Mouse (Mus musculus) MEL (cell line): ENCODE measurements around the gene Gm43064. TPM values are rescaled to one million over a fixed set of nuclear protein-coding genes. Genes with fewer than 3 reads are reported as not detected.
"Not testable (repeated sequence)": the region's sequence is repeated elsewhere in the genome, so short reads cannot be mapped to it uniquely, and the experiment has no call there.

Experiments used
- DNase-seq: peaks from one replicate; pipeline ENCODE4 v3.0.0; 2011; ENCODE audit warnings: low read depth, low spot score
- H3K27ac ChIP-seq: 2 replicates; pipeline ENCODE4 v1.5.1; 2012; ENCODE audit warnings: low read depth, mild to moderate bottlenecking, control low read depth, low read length, moderate library complexity; ENCODE audit not compliant: control insufficient read depth
- H3K27me3 ChIP-seq, 2 experiments: fragments of 150-350 bp in 1 of 2; sonication (generic) in 1 of 2; 2 replicates each; pipeline ENCODE4 v1.6.1; 2012; ENCODE audit warnings: low read length in 2 of 2, mild to moderate bottlenecking in 2 of 2, improper control_type of control experiment in 1 of 2, moderate library complexity in 1 of 2; ENCODE audit not compliant: insufficient read depth in 2 of 2, control insufficient read depth in 1 of 2
- H3K36me3 ChIP-seq, 2 experiments: 2 replicates each; pipeline ENCODE4 v1.6.1; 2012 to 2014; ENCODE audit warnings: low read length in 2 of 2, improper control_type of control experiment in 1 of 2, inconsistent platforms in 1 of 2, mild to moderate bottlenecking in 1 of 2; ENCODE audit not compliant: insufficient read depth in 2 of 2, control insufficient read depth in 1 of 2
- H3K4me1 ChIP-seq, 2 experiments: fragments of 150-350 bp in 1 of 2; sonication (generic) in 1 of 2; 2 replicates each; pipeline ENCODE4 v1.6.1; 2012; ENCODE audit warnings: low read length in 2 of 2, improper control_type of control experiment in 1 of 2, mild to moderate bottlenecking in 1 of 2; ENCODE audit not compliant: insufficient read depth in 2 of 2, control insufficient read depth in 1 of 2
- H3K4me3 ChIP-seq, 2 experiments: fragments of 150-350 bp in 1 of 2; sonication (generic) in 1 of 2; 2 replicates each; pipeline ENCODE4 v1.5.1; 2012; ENCODE audit warnings: low read depth in 2 of 2, low read length in 2 of 2, mild to moderate bottlenecking in 2 of 2, moderate library complexity in 2 of 2, control low read depth in 1 of 2, improper control_type of control experiment in 1 of 2; ENCODE audit not compliant: control insufficient read depth in 1 of 2, insufficient read depth in 1 of 2
- H3K79me2 ChIP-seq: 2 replicates; pipeline ENCODE4 v1.6.1; 2012; ENCODE audit warnings: mild to moderate bottlenecking, low read length, moderate library complexity; ENCODE audit not compliant: control insufficient read depth, poor library complexity, insufficient read depth
- H3K9ac ChIP-seq: 2 replicates; pipeline ENCODE4 v1.6.1; 2012; ENCODE audit warnings: low read depth, mild to moderate bottlenecking, control low read depth, low read length, moderate library complexity; ENCODE audit not compliant: control insufficient read depth, poor library complexity, severe bottlenecking
- H3K9me3 ChIP-seq: fragments of 150-350 bp; sonication (generic); replicated peaks from 2 replicates; pipeline ENCODE4 v1.6.1; 2012; ENCODE audit warnings: mild to moderate bottlenecking, low read length, improper control_type of control experiment, moderate library complexity; ENCODE audit not compliant: insufficient read depth
- BHLHE40 ChIP-seq: IDR thresholded peaks from 2 replicates; pipeline ENCODE4 v1.6.1; 2012; ENCODE audit warnings: low read depth, mild to moderate bottlenecking, inconsistent platforms, low read length, improper control_type of control experiment, borderline replicate concordance
- CHD2 ChIP-seq: IDR thresholded peaks from 2 replicates; pipeline ENCODE4 v1.6.1; 2011; ENCODE audit warnings: low read length, improper control_type of control experiment
- GABPA ChIP-seq: IDR thresholded peaks from 2 replicates; pipeline ENCODE4 v1.6.1; 2012; ENCODE audit warnings: low read depth, mild to moderate bottlenecking, inconsistent platforms, low read length, improper control_type of control experiment, moderate library complexity
- GATA1 ChIP-seq: IDR thresholded peaks from 2 replicates; pipeline ENCODE4 v1.6.1; 2011; ENCODE audit warnings: low read depth, low read length, improper control_type of control experiment
- JUND ChIP-seq: IDR thresholded peaks from 2 replicates; pipeline ENCODE4 v1.6.1; 2011; ENCODE audit warnings: low read depth, mild to moderate bottlenecking, improper control_type of control experiment, low read length
- KAT2A ChIP-seq: conservative IDR thresholded peaks from 2 replicates; pipeline ENCODE4 v1.6.1; 2012; ENCODE audit warnings: low read depth, low read length, improper control_type of control experiment, inconsistent platforms
- MEF2A ChIP-seq: IDR thresholded peaks from 2 replicates; pipeline ENCODE4 v1.6.1; 2014; ENCODE audit warnings: low read depth, mild to moderate bottlenecking, inconsistent platforms, low read length, improper control_type of control experiment; ENCODE audit not compliant: poor library complexity, insufficient replicate concordance, severe bottlenecking; ENCODE audit errors: extremely low read depth
- MXI1 ChIP-seq: IDR thresholded peaks from 2 replicates; pipeline ENCODE4 v1.6.1; 2011; ENCODE audit warnings: mild to moderate bottlenecking, low read depth, low read length, improper control_type of control experiment
- NELFE ChIP-seq: IDR thresholded peaks from 2 replicates; pipeline ENCODE4 v1.6.1; 2011; ENCODE audit warnings: low read depth, low read length, improper control_type of control experiment
- NRF1 ChIP-seq: IDR thresholded peaks from 2 replicates; pipeline ENCODE4 v1.6.1; 2014; ENCODE audit warnings: low read depth, mild to moderate bottlenecking, inconsistent platforms, low read length, improper control_type of control experiment, moderate library complexity; ENCODE audit not compliant: poor library complexity, insufficient read depth, severe bottlenecking
- POLR2A ChIP-seq, 2 experiments: IDR thresholded peaks; 2 replicates each; pipeline ENCODE4 v1.6.1; 2011 to 2012; ENCODE audit warnings: low read length in 2 of 2, mild to moderate bottlenecking in 2 of 2, control low read depth in 1 of 2, improper control_type of control experiment in 1 of 2, low read depth in 1 of 2, moderate library complexity in 1 of 2; ENCODE audit not compliant: control insufficient read depth in 1 of 2, insufficient read depth in 1 of 2, poor library complexity in 1 of 2
- POLR2AphosphoS2 ChIP-seq: IDR thresholded peaks from 2 replicates; pipeline ENCODE4 v1.6.1; 2011; ENCODE audit warnings: low read length, improper control_type of control experiment
- RAD21 ChIP-seq: IDR thresholded peaks from 2 replicates; pipeline ENCODE4 v1.6.1; 2011; ENCODE audit warnings: mild to moderate bottlenecking, low read depth, low read length, improper control_type of control experiment
- SIN3A ChIP-seq: IDR thresholded peaks from 2 replicates; pipeline ENCODE4 v1.6.1; 2012; ENCODE audit warnings: low read length, improper control_type of control experiment, inconsistent platforms
- TAL1 ChIP-seq: IDR thresholded peaks from 2 replicates; pipeline ENCODE4 v1.6.1; 2012; ENCODE audit warnings: mild to moderate bottlenecking, inconsistent platforms, low read length, moderate library complexity, mixed read lengths
- USF2 ChIP-seq, 2 experiments: IDR thresholded peaks; 2 replicates each; pipeline ENCODE4 v1.6.1; 2011 to 2012; ENCODE audit warnings: improper control_type of control experiment in 2 of 2, low read length in 2 of 2, borderline replicate concordance in 1 of 2, inconsistent platforms in 1 of 2, low read depth in 1 of 2, mild to moderate bottlenecking in 1 of 2; ENCODE audit not compliant: insufficient read depth in 1 of 2
- ZC3H11A ChIP-seq: IDR thresholded peaks from 2 replicates; pipeline ENCODE4 v1.6.1; 2012; ENCODE audit warnings: low read depth, mild to moderate bottlenecking, inconsistent platforms, low read length, improper control_type of control experiment
- ZKSCAN1 ChIP-seq: IDR thresholded peaks from 2 replicates; pipeline ENCODE4 v1.6.1; 2012; ENCODE audit warnings: low read depth, mild to moderate bottlenecking, inconsistent platforms, low read length, improper control_type of control experiment, moderate library complexity
- ZNF384 ChIP-seq: IDR thresholded peaks from 2 replicates; pipeline ENCODE4 v1.6.1; 2012; ENCODE audit warnings: low read depth, mild to moderate bottlenecking, inconsistent platforms, low read length, improper control_type of control experiment
- polyA plus RNA-seq, 2 experiments: library from polyadenylated mRNA; stranded (reverse) in 1 of 2; unstranded in 1 of 2; fragments of >175 nt in 1 of 2; fragments of >200 nt in 1 of 2; gene quantifications; 2 replicates each; pipeline versions ENCODE4 v1.2.1 to v1.2.4; 2012; ENCODE audit warnings: low replicate concordance in 2 of 2, low read depth in 1 of 2; ENCODE audit not compliant: insufficient read length in 2 of 2, insufficient read depth in 1 of 2, missing spikeins in 1 of 2
- total RNA-seq: library from RNA; depleted of rRNA; stranded (reverse); fragments of 300-350 nt; gene quantifications from 2 replicates; pipeline ENCODE4 v1.2.3, GENCODE M21; 2012

Gm43064 gene
- total and polyA plus RNA-seq, 3 experiments = 0.14 to 0.50 TPM; not detected in 1

GRCm38 (mm10) chr3:103840195-103840594, 30.8 kb downstream of the Gm43064 start:
- H3K27me3 ChIP-seq, H3K4me1 ChIP-seq, H3K36me3 ChIP-seq, H3K4me3 ChIP-seq, H3K27ac ChIP-seq, DNase-seq, H3K9me3 ChIP-seq, H3K9ac ChIP-seq, H3K79me2 ChIP-seq: not testable (repeated sequence)

DNA sequence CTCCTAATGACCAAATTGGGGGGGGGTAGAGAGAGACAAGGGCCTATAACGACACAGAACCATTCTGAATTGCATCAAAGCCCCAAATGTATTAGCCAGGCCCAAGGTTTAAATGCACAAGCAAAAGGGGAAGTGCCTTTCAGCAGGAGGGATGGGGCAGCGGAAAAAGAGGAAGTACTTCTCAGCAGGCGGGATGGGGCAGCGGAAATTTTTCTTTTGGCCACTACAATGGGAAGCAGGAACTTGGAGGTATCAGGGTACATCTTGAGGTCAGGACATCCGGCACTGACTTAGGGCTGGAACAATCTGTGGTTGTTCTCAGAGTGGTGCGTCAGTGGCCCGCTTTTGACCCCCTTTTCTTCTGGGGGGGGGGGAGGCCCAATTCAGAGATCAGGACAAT, 31.6 kb downstream of the Gm43064 start:
- H3K4me1 ChIP-seq, H3K36me3 ChIP-seq, H3K27me3 ChIP-seq, H3K9me3 ChIP-seq, H3K4me3 ChIP-seq, H3K79me2 ChIP-seq, H3K27ac ChIP-seq, H3K9ac ChIP-seq: not testable (repeated sequence)
- DNase-seq = peak; percentile 59

- H3K27ac ChIP-seq = no peak overlapping the region
- no peaks in the 10 kb centered on the region for H3K9me3 ChIP-seq
- H3K27me3 ChIP-seq = no peaks in the 10 kb centered on the region
- H3K4me3 ChIP-seq = no peak overlapping the region
- H3K9ac ChIP-seq = no peak overlapping the region
- peaks cover 0 to 5% of the 10 kb centered on the region in 2 experiments; a peak in 2 of 4 replicates for H3K4me1 ChIP-seq
- no peaks in the 10 kb centered on the region for H3K79me2 ChIP-seq
- DNase-seq = peak; percentile 17
- TF ChIP-seq BHLHE40 (no peak), TAL1 (no peak), JUND (no peak), NELFE (no peak), ZNF384 (no peak)
- TF ChIP-seq, all 39 proteins: peak for 0
- peaks cover 0 to 5% of the 10 kb centered on the region in 2 experiments; a peak in 2 of 4 replicates for H3K36me3 ChIP-seq
Observed at GRCm38 (mm10) chr3:103850644-103851363, 41.4 kb downstream of the Gm43064 start.

DNA sequence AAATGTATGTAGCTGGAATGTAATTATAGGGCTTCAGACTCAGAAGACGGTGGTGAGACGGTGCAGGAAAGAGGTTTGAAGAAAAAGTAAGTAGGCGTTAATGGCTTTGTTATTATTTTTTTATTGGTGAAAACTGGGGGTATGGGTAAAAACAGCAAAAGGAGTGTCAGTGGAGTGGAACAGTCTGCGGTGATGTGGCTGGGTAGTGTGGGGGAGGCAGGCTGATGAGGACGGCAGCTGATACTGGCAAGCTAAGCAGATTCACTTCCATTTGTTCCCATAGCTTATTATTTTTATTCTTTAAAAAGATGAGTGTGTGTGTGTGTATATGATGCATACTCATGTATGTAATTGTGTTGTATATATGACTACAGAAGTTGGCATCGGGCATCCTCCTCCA, 42.1 kb downstream of the Gm43064 start:
- H3K36me3 ChIP-seq = peaks cover 0 to 5% of the 10 kb centered on the region in 2 experiments; a peak in 2 of 4 replicates
- no peaks in the 10 kb centered on the region for H3K27me3 ChIP-seq
- no peak overlapping the region for H3K4me3 ChIP-seq
- H3K79me2 ChIP-seq = no peaks in the 10 kb centered on the region
- DNase-seq = no peak
- peaks cover 0 to 5% of the 10 kb centered on the region in 2 experiments; a peak in 2 of 4 replicates for H3K4me1 ChIP-seq
- H3K9me3 ChIP-seq = no peaks in the 10 kb centered on the region
- no peak overlapping the region for H3K9ac ChIP-seq
- no peak overlapping the region for H3K27ac ChIP-seq
- no peak for TF ChIP-seq GATA1
- TF ChIP-seq USF2 (IDR thresholded peaks at IDR 0.05; ENCODE audit: borderline replicate concordance in 1 of 2, insufficient read depth in 1 of 2, low read depth in 1 of 2, low read length in 2 of 2) = no peak
- no peak for TF ChIP-seq JUND
- TF ChIP-seq GABPA = no peak
- no peak for TF ChIP-seq NRF1
- TF ChIP-seq MEF2A = no peak
- TF ChIP-seq POLR2A (IDR thresholded peaks at IDR 0.05; ENCODE audit: control insufficient read depth in 1 of 2, insufficient read depth in 1 of 2, low read depth in 1 of 2, low read length in 2 of 2, poor library complexity in 1 of 2) = no peak
- no peak for TF ChIP-seq CHD2
- TF ChIP-seq MXI1 = no peak
- TF ChIP-seq RAD21 = no peak
- TF ChIP-seq KAT2A = no peak
- TF ChIP-seq BHLHE40 = no peak
- TF ChIP-seq ZC3H11A = no peak
- no peak for TF ChIP-seq SIN3A
- TF ChIP-seq ZKSCAN1 = no peak
- TF ChIP-seq POLR2AphosphoS2 = no peak
